ENCODE assay signal across 8 mouse cellular contexts in genomic region chr7:98119179-98119960, GRCm38 (mm10). TPM values are rescaled to one million over a fixed set of nuclear protein-coding genes. Genes with fewer than 3 reads are reported as not detected.
DNase-seq lines count a peak whose midpoint lies in the region; ATAC-seq and TF ChIP-seq lines count a peak whose summit lies in the region.

TSS of gene Myo7a (minus strand) at chr7:98119524.

- 27% methylated on average over 9 of the region's 9 CpGs for WGBS in heart, embryonic 10.5 days
- 35% methylated on average over 9 of the region's 9 CpGs for WGBS in kidney, embryonic 16.5 days

- H3K27ac ChIP-seq in left cerebral cortex, adult 2 months: no peak within 1 kb of the TSS
- H3K27ac ChIP-seq in heart, embryonic 10.5 days: peak within 1 kb of the TSS; percentile 67
- no peak within 1 kb of the TSS for H3K27ac ChIP-seq in kidney, embryonic 16.5 days (ENCODE audit: low read length)

- intact Hi-C loops in left cerebral cortex, adult 2 months (cut with DNase I): no loop called here
- intact Hi-C loops in left cerebral cortex, postnatal 25 days (cut with DNase I): loop anchor here (10.0 kb wide), 1 partner anchor 135 kb away; no protein-coding TSS in a partner anchor

- peaks cover 3% of the 10 kb centered on the region; the same call in 1 of the 2 replicates for H3K36me3 ChIP-seq in heart, embryonic 10.5 days
- no peaks in the 10 kb centered on the region for H3K36me3 ChIP-seq in kidney, embryonic 16.5 days (ENCODE audit: insufficient read depth, low read length)

- ATAC-seq in kidney, embryonic 16.5 days (ENCODE audit: low FRiP score, low TSS enrichment): peak; percentile 78

- DNase-seq in left cerebral cortex, adult 2 months (ENCODE audit: extremely low spot score in 1 of 2, low spot score in 2 of 2): peak in 1 of 2 experiments; percentile 11
- DNase-seq in left cerebral cortex, postnatal 25 days (ENCODE audit: low spot score in 2 of 2): no peak
- DNase-seq in adrenal gland, postnatal 25 days: peak; percentile 85
- DNase-seq in heart, embryonic 10.5 days (ENCODE audit: low spot score): peak; percentile 85
- peak; percentile 36 to 57 for DNase-seq in lung, postnatal 4 days
- DNase-seq in yolk sac, embryonic 10.5 days (ENCODE audit: low spot score): peak; percentile 90
- no peak for DNase-seq in cerebellum, postnatal 14 days

- no peaks in the 10 kb centered on the region for H3K9me3 ChIP-seq in heart, embryonic 10.5 days
- H3K9me3 ChIP-seq in kidney, embryonic 16.5 days (ENCODE audit: low read length): no peaks in the 10 kb centered on the region

- TF ChIP-seq CTCF in left cerebral cortex, adult 2 months (IDR thresholded peaks at IDR 0.05): no peak; the same call in 1 of the 2 replicates

- peaks cover 49% of the 10 kb centered on the region for H3K4me1 ChIP-seq in heart, embryonic 10.5 days
- H3K4me1 ChIP-seq in kidney, embryonic 16.5 days (ENCODE audit: insufficient read depth, low read length): peaks cover 17% of the 10 kb centered on the region

- peak within 1 kb of the TSS; percentile 54; the same call in 1 of the 2 replicates for H3K9ac ChIP-seq in kidney, embryonic 16.5 days (replicated peaks; ENCODE audit: low read length)

- peak within 1 kb of the TSS; percentile 54 for H3K4me2 ChIP-seq in kidney, embryonic 16.5 days (replicated peaks; ENCODE audit: low read depth, low read length)

- peaks cover 16% of the 10 kb centered on the region for H3K27me3 ChIP-seq in heart, embryonic 10.5 days (ENCODE audit: insufficient read depth, poor library complexity, severe bottlenecking)
- H3K27me3 ChIP-seq in kidney, embryonic 16.5 days (ENCODE audit: insufficient read depth, low read length): no peaks in the 10 kb centered on the region

- H3K4me3 ChIP-seq in left cerebral cortex, adult 2 months: peak within 1 kb of the TSS; percentile 14; the same call in 1 of the 2 replicates
- peak within 1 kb of the TSS; percentile 43 for H3K4me3 ChIP-seq in heart, embryonic 10.5 days
- H3K4me3 ChIP-seq in kidney, embryonic 16.5 days (ENCODE audit: low read length): peak within 1 kb of the TSS; percentile 24; the same call in 1 of the 2 replicates

RNA-seq across cellular contexts. Expression of gene Myo7a, which starts in this region (rescaled TPM):
- total RNA-seq in left cerebral cortex, adult 2 months (2021): 10 to 100 TPM; 12.7 to 15.1 TPM
- 10 to 100 TPM in 1 of 2 experiments, 1 to 10 TPM in 1; 9.8 to 11.0 TPM for total RNA-seq in left cerebral cortex, postnatal 25 days (2021)
- total RNA-seq in adrenal gland, postnatal 25 days (2021): 91.2 and 206 TPM in 2 replicates
- polyA plus RNA-seq in heart, embryonic 10.5 days (2016; fragmentation: Nextera tagmentation; extraction: Ambion mirVana): 16.4 and 17.3 TPM in 2 replicates
- 15.2 and 18.5 TPM in 2 replicates for polyA plus RNA-seq in kidney, embryonic 16.5 days (2015; fragmentation: Nextera tagmentation; extraction: Ambion mirVana)

Comparison
In these comparisons a context has a peak if more than half of its experiments do, and no peak if none do; other contexts are left out.
1. DNase-seq: peak in adrenal gland, postnatal 25 days (single experiment), heart, embryonic 10.5 days (single experiment), lung, postnatal 4 days (2 of 2) and yolk sac, embryonic 10.5 days (single experiment); none in left cerebral cortex, postnatal 25 days (0 of 2) and cerebellum, postnatal 14 days (0 of 2).
2. Peak in every context shown above with its lines, with median percentiles within 50 percentile points of each other: H3K4me3 ChIP-seq.